Mouse (Mus musculus): Measurements from ENCODE around the gene Cacna1c. TPM values are rescaled to one million over a fixed set of nuclear protein-coding genes. Genes with fewer than 3 reads are reported as not detected.
"Not testable (repeated sequence)": the region's sequence is repeated elsewhere in the genome, so short reads cannot be mapped to it uniquely, and the experiment has no call there.

Gene Cacna1c
- total RNA-seq, 2 experiments from 2014 or later, result 0.09 TPM; not detected in 1

GRCm38 (mm10) chr6:119215040-119215613, 18.9 kb upstream of the Cacna1c start:
- ATAC-seq (replicated peaks; ENCODE audit: low FRiP score, poor library complexity, severe bottlenecking), result no peak

GRCm38 (mm10) chr6:119214190-119214589, 18.0 kb upstream of the Cacna1c start:
- ATAC-seq (replicated peaks; ENCODE audit: low FRiP score, poor library complexity, severe bottlenecking), result no peak

- no peak for ATAC-seq (replicated peaks; ENCODE audit: low FRiP score, poor library complexity, severe bottlenecking)
These were observed 17.2 kb upstream of the Cacna1c start for GRCm38 (mm10) chr6:119213375-119213774.

DNA sequence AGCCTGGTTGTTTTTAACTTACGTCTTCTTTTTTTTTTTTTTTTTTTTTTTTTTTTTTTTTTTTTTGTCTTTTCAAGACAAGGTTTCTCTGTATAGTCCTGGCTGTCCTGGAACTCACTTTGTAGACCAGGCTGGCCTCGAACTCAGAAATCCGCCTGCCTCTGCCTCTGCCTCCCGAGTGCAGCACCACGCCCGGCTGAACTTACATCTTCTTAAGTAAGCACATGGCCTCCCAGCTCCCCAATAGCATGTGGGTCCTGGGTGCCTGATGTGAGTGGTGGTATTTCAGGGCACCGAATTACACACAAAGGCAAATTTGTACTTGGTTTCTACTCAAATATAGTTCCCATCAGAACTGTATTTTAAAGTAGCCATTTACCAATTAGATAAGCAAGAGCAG, 9.8 kb upstream of the Cacna1c start:
- not testable (repeated sequence) for ATAC-seq (replicated peaks; ENCODE audit: low FRiP score, poor library complexity, severe bottlenecking)

DNA sequence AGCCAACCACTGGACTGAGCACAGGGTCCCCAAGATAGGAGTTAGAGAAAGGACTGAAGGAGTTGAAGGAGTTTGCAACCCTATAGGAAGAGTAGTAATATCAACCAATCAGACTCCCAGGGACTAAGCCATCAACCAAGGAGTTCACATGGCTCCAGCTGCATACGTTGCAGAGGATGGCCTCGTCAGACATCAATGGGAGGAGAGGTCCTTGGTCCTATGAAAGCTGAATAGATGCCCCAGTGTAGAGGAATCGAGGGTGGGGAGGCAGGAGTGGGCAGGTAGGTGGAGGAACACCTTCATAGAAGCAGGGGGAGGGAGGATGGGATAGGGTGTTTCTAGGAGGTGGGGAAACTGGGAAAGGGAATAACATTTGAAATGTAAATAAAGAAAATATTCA, 8.7 kb upstream of the Cacna1c start:
- no peak for ATAC-seq (replicated peaks; ENCODE audit: low FRiP score, poor library complexity, severe bottlenecking)

DNA sequence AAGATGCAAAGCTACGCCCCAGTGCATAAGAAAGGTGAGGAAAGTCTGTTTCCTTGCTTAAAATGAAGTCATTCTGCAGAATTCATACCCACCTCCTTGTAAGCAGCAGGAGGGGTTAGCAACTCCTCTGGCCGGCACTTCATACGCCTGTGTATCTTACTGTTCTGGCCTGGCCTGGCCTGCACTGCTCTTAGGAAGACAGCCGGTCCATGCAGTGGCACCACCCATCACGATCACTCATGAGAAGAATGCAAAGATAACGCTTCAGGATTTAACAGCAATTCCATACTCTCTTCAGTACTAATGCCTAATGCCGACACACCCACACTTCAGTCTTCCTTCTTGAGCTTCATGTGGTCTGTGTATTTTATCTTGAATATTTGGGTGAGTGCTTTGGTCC, 8.1 kb upstream of the Cacna1c start:
- no peak for ATAC-seq (replicated peaks; ENCODE audit: low FRiP score, poor library complexity, severe bottlenecking)

GRCm38 (mm10) chr6:119201575-119201974, 5.4 kb upstream of the Cacna1c start:
- ATAC-seq (replicated peaks; ENCODE audit: low FRiP score, poor library complexity, severe bottlenecking), result no peak

DNA sequence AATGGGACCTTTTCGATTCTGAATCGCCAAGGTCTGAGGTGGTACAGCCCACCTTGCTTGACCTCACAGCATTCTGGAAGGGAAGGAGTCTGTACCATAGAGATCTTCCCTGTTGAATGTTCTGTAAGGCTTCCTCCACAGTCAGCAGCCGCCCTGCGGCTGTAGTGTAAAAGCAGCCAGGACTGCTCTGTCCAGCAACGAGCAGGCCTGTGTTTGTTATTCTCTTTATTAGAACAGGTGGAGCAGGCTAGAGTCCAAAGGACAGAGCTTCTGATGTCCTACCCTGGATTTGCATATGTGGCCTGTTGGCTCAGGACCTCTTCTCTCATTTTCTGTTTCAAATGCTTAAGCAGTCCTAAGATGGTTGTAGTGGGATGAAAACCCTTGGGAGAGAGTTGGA, 4.1 kb upstream of the Cacna1c start:
- ATAC-seq (replicated peaks; ENCODE audit: low FRiP score, poor library complexity, severe bottlenecking), result no peak

- no peak for ATAC-seq (replicated peaks; ENCODE audit: low FRiP score, poor library complexity, severe bottlenecking)
These were observed 3.2 kb upstream of the Cacna1c start for GRCm38 (mm10) chr6:119199274-119199879.

DNA sequence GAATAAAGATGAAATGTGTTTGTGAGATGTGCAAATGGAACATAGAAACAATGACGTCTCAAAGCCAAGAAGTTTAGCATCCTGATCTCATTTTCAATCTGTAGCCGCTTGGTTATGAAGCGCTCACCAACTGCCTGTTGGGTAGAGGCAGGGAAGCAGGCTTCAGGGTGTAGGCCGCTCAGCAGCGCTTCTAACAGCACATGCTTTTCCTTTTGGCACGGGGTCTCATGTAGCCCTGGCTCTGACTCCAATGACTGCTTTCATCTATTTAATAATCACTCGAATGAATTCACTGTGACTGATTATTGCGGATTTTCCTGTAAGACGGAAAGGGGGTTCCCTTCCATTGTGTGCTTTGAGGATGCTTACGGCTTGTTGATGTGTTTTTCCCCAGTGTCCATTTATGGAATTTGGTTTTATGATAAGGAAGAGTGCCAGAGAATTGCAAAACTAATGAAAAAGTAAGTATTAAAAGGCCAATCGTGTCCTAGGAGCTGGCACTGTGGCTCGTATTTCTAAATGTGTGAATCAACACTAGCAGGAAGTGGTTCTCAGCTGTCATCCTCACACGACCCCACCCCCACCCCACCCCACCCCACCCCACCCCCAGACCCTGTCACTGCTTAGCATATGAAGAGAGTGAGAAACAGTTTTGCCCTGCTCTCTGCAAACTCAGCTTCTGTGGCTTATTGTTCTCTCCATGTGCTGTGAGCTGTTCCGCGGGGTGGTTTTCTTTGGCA, 2.5 kb upstream of the Cacna1c start:
- no peak for ATAC-seq (replicated peaks; ENCODE audit: low FRiP score, poor library complexity, severe bottlenecking)

DNA sequence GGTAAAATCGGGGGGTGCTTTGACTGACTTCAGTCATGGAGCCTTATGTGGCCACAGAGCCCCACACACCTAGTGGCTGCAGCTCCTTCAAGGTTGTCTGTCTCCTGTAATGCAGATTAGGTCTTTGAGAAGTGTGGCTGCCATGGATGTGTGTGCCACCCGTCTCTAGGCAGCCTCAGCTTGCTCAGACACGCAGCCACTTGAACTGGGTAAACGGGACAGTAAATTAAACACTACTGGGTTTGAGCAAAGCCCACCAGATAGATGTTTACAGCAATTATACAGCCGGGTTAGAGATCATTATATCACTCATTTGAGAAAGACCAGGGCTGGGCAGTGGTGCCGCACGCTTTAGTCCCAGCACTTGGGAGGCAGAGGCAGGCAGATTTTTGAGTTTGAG, 1.6 kb downstream of the Cacna1c start:
- no peak for ATAC-seq (replicated peaks; ENCODE audit: low FRiP score, poor library complexity, severe bottlenecking)

GRCm38 (mm10) chr6:119194161-119194560, 2.1 kb downstream of the Cacna1c start:
- ATAC-seq (replicated peaks; ENCODE audit: low FRiP score, poor library complexity, severe bottlenecking), result no peak

DNA sequence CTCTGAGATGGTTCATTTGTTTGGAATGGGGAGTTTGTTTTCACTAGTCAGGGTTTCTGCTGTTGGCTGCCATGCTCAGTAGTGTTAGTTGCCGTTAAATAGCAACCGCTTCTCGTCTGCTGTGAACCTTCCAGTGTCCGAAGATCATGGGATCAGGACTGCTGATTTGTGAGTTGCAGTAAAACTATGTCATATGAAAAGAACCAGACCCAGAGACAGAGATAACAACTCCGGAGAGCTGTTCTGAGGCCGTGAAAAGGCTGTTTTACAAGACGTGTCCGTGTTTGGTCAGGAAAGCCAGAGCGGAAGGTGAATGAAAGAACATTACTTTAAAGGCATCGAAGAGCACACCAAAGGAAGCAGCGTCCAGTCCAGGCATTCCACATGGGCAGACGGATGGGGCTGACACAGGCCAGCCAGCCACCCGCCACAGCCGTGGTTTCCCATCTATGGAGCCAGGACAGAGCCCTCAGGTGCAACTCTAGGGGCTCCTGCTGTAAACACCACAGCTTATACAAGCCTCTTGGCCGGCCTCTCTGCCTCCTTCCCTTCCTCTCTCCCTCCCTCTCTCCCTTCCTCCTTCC, 2.6 kb downstream of the Cacna1c start:
- ATAC-seq (replicated peaks; ENCODE audit: low FRiP score, poor library complexity, severe bottlenecking), result no peak

GRCm38 (mm10) chr6:119191478-119191877, 4.7 kb downstream of the Cacna1c start:
- no peak for ATAC-seq (replicated peaks; ENCODE audit: low FRiP score, poor library complexity, severe bottlenecking)

- no peak for ATAC-seq (replicated peaks; ENCODE audit: low FRiP score, poor library complexity, severe bottlenecking)
These were observed 8.6 kb downstream of the Cacna1c start for GRCm38 (mm10) chr6:119187631-119188030.

DNA sequence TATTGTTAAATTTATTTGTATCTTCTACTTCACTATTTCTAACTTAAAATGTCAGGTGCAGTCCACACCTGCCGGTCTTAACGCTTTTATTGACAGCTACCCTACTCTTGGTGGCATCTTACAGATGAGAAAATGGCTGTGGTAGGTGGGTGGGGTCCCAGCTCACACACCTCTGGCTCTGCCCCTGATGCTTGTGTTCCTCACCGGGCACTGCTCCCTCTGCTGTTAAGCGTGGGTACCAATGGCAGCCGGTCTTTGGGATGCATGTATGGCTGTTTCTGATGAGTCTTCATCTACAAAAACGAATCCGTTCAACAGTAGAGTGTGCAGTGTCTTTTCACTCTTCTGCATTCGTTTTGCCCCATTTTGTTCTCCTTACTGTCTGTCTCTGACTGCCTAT, 9.6 kb downstream of the Cacna1c start:
- no peak for ATAC-seq (replicated peaks; ENCODE audit: low FRiP score, poor library complexity, severe bottlenecking)

DNA sequence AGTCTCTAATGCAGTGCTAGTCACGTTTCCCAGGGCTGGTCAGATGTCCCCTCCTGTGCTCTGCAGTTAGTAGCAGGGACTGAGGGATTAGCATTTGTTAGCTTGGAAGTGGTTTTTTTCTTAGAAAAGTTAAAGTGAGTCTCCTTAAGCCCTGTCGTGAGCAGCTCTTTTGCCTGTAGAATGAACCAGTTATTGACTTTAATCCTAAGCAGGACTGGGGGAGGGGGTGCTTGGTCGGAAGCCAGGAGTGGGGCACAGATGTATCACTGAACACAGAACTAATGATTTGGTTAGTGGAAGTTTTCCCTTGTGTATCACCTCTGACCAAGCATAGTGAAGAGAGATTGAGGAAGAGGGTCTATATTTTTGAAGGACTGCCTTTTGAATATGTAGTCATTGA, 12.4 kb downstream of the Cacna1c start:
- no peak for ATAC-seq (replicated peaks; ENCODE audit: low FRiP score, poor library complexity, severe bottlenecking)

DNA sequence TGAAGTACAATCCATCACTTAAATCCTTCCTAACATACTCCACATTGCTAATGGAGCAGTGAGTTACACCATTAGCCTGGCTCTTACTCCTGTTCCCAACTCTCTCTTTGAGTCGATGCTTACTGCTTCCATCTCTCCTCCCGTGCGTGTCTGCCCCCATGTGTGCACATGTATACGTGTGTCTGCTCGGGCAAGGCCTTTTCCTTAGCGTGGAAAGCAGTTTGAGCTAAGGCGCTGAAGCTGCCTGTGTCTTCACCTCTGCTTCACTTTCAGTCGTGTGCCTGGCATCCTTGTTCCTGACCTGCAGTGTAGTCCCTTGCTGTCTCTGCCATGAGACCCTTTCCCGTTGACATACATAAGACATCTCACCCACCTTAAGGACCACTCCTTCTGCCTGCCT, 14.0 kb downstream of the Cacna1c start:
- no peak for ATAC-seq (replicated peaks; ENCODE audit: low FRiP score, poor library complexity, severe bottlenecking)

GRCm38 (mm10) chr6:119180188-119180587, 16.0 kb downstream of the Cacna1c start:
- no peak for ATAC-seq (replicated peaks; ENCODE audit: low FRiP score, poor library complexity, severe bottlenecking)

DNA sequence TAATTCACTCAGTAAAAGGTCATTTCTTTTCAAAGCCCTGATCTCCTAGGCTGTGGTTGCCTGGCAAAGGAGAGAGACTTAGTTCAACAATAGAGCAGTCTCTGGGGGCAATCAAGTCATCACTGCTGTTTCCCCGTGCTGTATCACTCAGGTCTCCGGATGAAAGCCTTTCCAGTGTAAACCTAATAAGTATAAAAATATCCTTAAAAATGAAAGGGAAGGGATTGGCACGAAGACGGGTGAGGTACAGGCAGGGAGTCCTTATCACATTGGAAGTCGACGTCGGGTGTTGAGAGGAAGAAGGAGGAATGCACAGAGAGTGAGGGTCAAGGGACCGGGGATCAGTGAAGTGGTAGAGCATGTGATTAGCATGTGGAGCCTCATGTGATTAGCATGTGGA, 19.1 kb downstream of the Cacna1c start:
- no peak for ATAC-seq (replicated peaks; ENCODE audit: low FRiP score, poor library complexity, severe bottlenecking)

DNA sequence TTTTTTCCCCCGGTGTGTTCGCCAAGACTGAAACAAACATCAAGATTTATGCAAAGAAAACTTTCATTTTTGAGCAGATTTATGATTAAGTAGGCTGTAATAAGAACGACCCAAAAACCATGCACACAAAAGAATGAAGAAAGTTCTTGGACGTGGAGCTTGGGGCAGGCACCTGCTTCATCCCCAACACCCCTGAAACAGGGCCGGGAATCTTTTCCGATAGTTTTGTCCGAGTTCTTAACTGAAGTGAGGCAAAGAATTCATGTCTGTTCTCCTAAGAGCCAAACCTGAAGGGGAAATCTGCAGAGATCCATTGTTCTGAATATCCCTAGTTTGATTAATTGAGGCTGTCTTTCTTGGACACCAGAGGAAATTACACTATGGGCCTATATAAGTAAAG, 20.1 kb downstream of the Cacna1c start:
- no peak for ATAC-seq (replicated peaks; ENCODE audit: low FRiP score, poor library complexity, severe bottlenecking)
